Mouse (Mus musculus): ENCODE data around the gene Vstm5. TPM values are rescaled to one million over a fixed set of nuclear protein-coding genes. Genes with fewer than 3 reads are reported as not detected.

The Vstm5 gene
- 0.51 and 1.0 TPM in 2 replicates for polyA plus RNA-seq (2012; rRNA removed; ENCODE audit: low replicate concordance)

GRCm38 (mm10) chr9:15239042-15239925 lies at the start of gene Vstm5:
TSS of gene Vstm5 (plus strand) at chr9:15239045.

GRCm38 (mm10) chr9:15279649-15280490 lies 41.0 kb downstream of the Vstm5 start, which contains the start of gene Med17:
TSS of gene Med17 (minus strand) at chr9:15279931.

GRCm38 (mm10) chr9:15305503-15306397 lies 66.9 kb downstream of the Vstm5 start, which contains the start of gene Taf1d:
TSS of gene Taf1d (plus strand) at chr9:15306214.

GRCm38 (mm10) chr9:15306398-15307119 lies 67.7 kb downstream of the Vstm5 start, which contains the start of gene 4931406C07Rik:
TSS of gene 4931406C07Rik (minus strand) at chr9:15306448.

Other genes starting within 250 kb of the Vstm5 start
- 30.5 and 36.4 TPM in 2 replicates for gene Panx1, start 193.6 kb upstream of the Vstm5 start, polyA plus RNA-seq (2012; rRNA removed; ENCODE audit: low replicate concordance)
- 2.5 and 5.1 TPM in 2 replicates for gene Hephl1, start 126.9 kb upstream of the Vstm5 start, polyA plus RNA-seq (2012; rRNA removed; ENCODE audit: low replicate concordance)
- 18.8 and 33.9 TPM in 2 replicates for gene Med17, start 40.9 kb downstream of the Vstm5 start, polyA plus RNA-seq (2012; rRNA removed; ENCODE audit: low replicate concordance)
- gene Taf1d, start 67.2 kb downstream of the Vstm5 start, polyA plus RNA-seq (2012; rRNA removed; ENCODE audit: low replicate concordance): 6.6 and 10.6 TPM in 2 replicates
- 16.9 and 41.4 TPM in 2 replicates for gene 4931406C07Rik, start 67.4 kb downstream of the Vstm5 start, polyA plus RNA-seq (2012; rRNA removed; ENCODE audit: low replicate concordance)
- 4.1 and 7.1 TPM in 2 replicates for gene Cep295, start 118.7 kb downstream of the Vstm5 start, polyA plus RNA-seq (2012; rRNA removed; ENCODE audit: low replicate concordance)

All from mammary gland, adult 2 months (tissue).